Mouse (Mus musculus): ENCODE results near the gene Ssc5d. TPM values are rescaled to one million over a fixed set of nuclear protein-coding genes. Genes with fewer than 3 reads are reported as not detected.

Ssc5d gene
- polyA plus RNA-seq, 1 experiment from 2014 or later: 3.0 TPM

GRCm38 (mm10) chr7:4902404-4902803 lies 23.2 kb upstream of the Ssc5d start:
- Histone ChIP-seq H3K27ac (no peak overlapping the region), H3K36me3 (no peaks in the 10 kb centered on the region), H3K4me2 (replicated peaks) (no peak overlapping the region), H3K9me3 (peaks cover 4% of the 10 kb centered on the region; the same call in 1 of the 2 replicates), H3K4me1 (peaks cover 4% of the 10 kb centered on the region; the same call in 1 of the 2 replicates), H3K9ac (no peak overlapping the region), H3K4me3 (no peak overlapping the region), H3K27me3 (replicated peaks) (peaks cover 7% of the 10 kb centered on the region; the same call in 1 of the 2 replicates)
- ATAC-seq (ENCODE audit: low FRiP score, low read depth): no peak
- WGBS: 82% methylated on average over 9 of the region's 9 CpGs

GRCm38 (mm10) chr7:4906466-4906950 lies 19.1 kb upstream of the Ssc5d start, which contains the start of gene Gm36210:
Gene Gm36210 (minus strand): TSS chr7:4906516.
- 26% methylated on average over 10 of the region's 10 CpGs for WGBS
- no peak within 1 kb of the TSS; the same call in 1 of the 2 replicates for H3K9ac ChIP-seq

GRCm38 (mm10) chr7:4911561-4911960 lies 14.0 kb upstream of the Ssc5d start:
- peaks cover 6% of the 10 kb centered on the region; the same call in 1 of the 2 replicates for H3K4me1 ChIP-seq
- no peak overlapping the region for H3K27ac ChIP-seq
- H3K27me3 ChIP-seq (replicated peaks): no peaks in the 10 kb centered on the region
- no peak for ATAC-seq (ENCODE audit: low FRiP score, low read depth)
- H3K36me3 ChIP-seq: no peaks in the 10 kb centered on the region
- no peak overlapping the region for H3K4me3 ChIP-seq
- 48% methylated on average over 9 of the region's 9 CpGs for WGBS
- H3K9ac ChIP-seq: no peak overlapping the region
- H3K9me3 ChIP-seq: no peaks in the 10 kb centered on the region
- no peak overlapping the region for H3K4me2 ChIP-seq (replicated peaks)

More at GRCm38 (mm10) chr7:4906466-4906950, 19.1 kb upstream of the Ssc5d start, which contains the start of gene Gm36210:
- Histone ChIP-seq H3K4me3 (no peak within 1 kb of the TSS), H3K4me1 (no peaks in the 10 kb centered on the region), H3K36me3 (no peaks in the 10 kb centered on the region), H3K27me3 (replicated peaks) (no peaks in the 10 kb centered on the region), H3K9me3 (no peaks in the 10 kb centered on the region), H3K4me2 (replicated peaks) (no peak within 1 kb of the TSS), H3K27ac (no peak within 1 kb of the TSS)
- no peak for ATAC-seq (ENCODE audit: low FRiP score, low read depth)

GRCm38 (mm10) chr7:4912248-4912647 lies 13.3 kb upstream of the Ssc5d start:
- Histone ChIP-seq H3K27ac (no peak overlapping the region), H3K4me2 (replicated peaks) (no peak overlapping the region), H3K9ac (no peak overlapping the region), H3K9me3 (no peaks in the 10 kb centered on the region), H3K4me3 (no peak overlapping the region), H3K36me3 (no peaks in the 10 kb centered on the region), H3K27me3 (replicated peaks) (no peaks in the 10 kb centered on the region), H3K4me1 (peaks cover 13% of the 10 kb centered on the region)
- 62% methylated on average over 5 of the region's 5 CpGs for WGBS
- ATAC-seq (ENCODE audit: low FRiP score, low read depth): no peak

- ATAC-seq (ENCODE audit: low FRiP score, low read depth): peak; percentile 88
- Histone ChIP-seq H3K36me3 (peaks cover 27% of the 10 kb centered on the region), H3K9ac (peak within 1 kb of the TSS; percentile 81), H3K4me2 (replicated peaks) (peak within 1 kb of the TSS; percentile 73), H3K9me3 (no peaks in the 10 kb centered on the region), H3K4me3 (peak within 1 kb of the TSS; percentile 67), H3K27ac (peak within 1 kb of the TSS; percentile 95), H3K4me1 (peaks cover 13% of the 10 kb centered on the region), H3K27me3 (replicated peaks) (no peaks in the 10 kb centered on the region)
- under 1% methylated on average over 56 of the region's 56 CpGs for WGBS
These were observed 10.4 kb upstream of the Ssc5d start, which contains the start of gene Zfp628 for GRCm38 (mm10) chr7:4915007-4915665. Gene Zfp628 (plus strand): TSS chr7:4915217.

- peak overlapping the region; percentile 95 for H3K27ac ChIP-seq
- H3K27me3 ChIP-seq (replicated peaks): no peaks in the 10 kb centered on the region
- peak overlapping the region; percentile 67 for H3K4me3 ChIP-seq
- peak; percentile 71 for ATAC-seq (ENCODE audit: low FRiP score, low read depth)
- WGBS: 14% methylated on average over 14 of the region's 14 CpGs
- no peaks in the 10 kb centered on the region for H3K9me3 ChIP-seq
- peaks cover 17% of the 10 kb centered on the region for H3K4me1 ChIP-seq
- H3K4me2 ChIP-seq (replicated peaks): peak overlapping the region; percentile 73
- H3K36me3 ChIP-seq: peaks cover 34% of the 10 kb centered on the region
- peak overlapping the region; percentile 81 for H3K9ac ChIP-seq
These were observed 9.7 kb upstream of the Ssc5d start for GRCm38 (mm10) chr7:4915669-4916416.

- 95% methylated on average over 2 of the region's 2 CpGs for WGBS
- Histone ChIP-seq H3K4me2 (replicated peaks) (0 out of 2 replicates have a peak overlapping the region, but pooled peaks have one; percentile 1), H3K36me3 (peaks cover 39% of the 10 kb centered on the region), H3K4me1 (peaks cover 33% of the 10 kb centered on the region), H3K9ac (0 out of 2 replicates have a peak overlapping the region, but pooled peaks have one; percentile 13), H3K4me3 (no peak overlapping the region), H3K27ac (no peak overlapping the region), H3K27me3 (replicated peaks) (no peaks in the 10 kb centered on the region), H3K9me3 (no peaks in the 10 kb centered on the region)
- ATAC-seq (ENCODE audit: low FRiP score, low read depth): no peak
These were observed 8.1 kb upstream of the Ssc5d start for GRCm38 (mm10) chr7:4917494-4917893.

- H3K4me1 ChIP-seq: peaks cover 45% of the 10 kb centered on the region
These were observed 6.9 kb upstream of the Ssc5d start for GRCm38 (mm10) chr7:4918681-4919080.

GRCm38 (mm10) chr7:4919096-4919495 lies 6.5 kb upstream of the Ssc5d start:
- no peak for ATAC-seq (ENCODE audit: low FRiP score, low read depth)
- no peak overlapping the region for H3K9ac ChIP-seq

More at GRCm38 (mm10) chr7:4918681-4919080, 6.9 kb upstream of the Ssc5d start:
- Histone ChIP-seq H3K27ac (no peak overlapping the region), H3K9ac (no peak overlapping the region), H3K4me2 (replicated peaks) (no peak overlapping the region), H3K27me3 (replicated peaks) (no peaks in the 10 kb centered on the region), H3K36me3 (peaks cover 39% of the 10 kb centered on the region), H3K4me3 (no peak overlapping the region), H3K9me3 (no peaks in the 10 kb centered on the region)
- 94% methylated on average over 15 of the region's 15 CpGs for WGBS
- no peak for ATAC-seq (ENCODE audit: low FRiP score, low read depth)

GRCm38 (mm10) chr7:4919971-4920370 lies 5.6 kb upstream of the Ssc5d start:
- peak overlapping the region; percentile 17; the same call in 1 of the 2 replicates for H3K9ac ChIP-seq
- peaks cover 39% of the 10 kb centered on the region for H3K36me3 ChIP-seq
- no peak for ATAC-seq (ENCODE audit: low FRiP score, low read depth)
- H3K27me3 ChIP-seq (replicated peaks): no peaks in the 10 kb centered on the region
- WGBS: 85% methylated on average over 21 of the region's 21 CpGs
- H3K4me1 ChIP-seq: peaks cover 58% of the 10 kb centered on the region
- no peak overlapping the region for H3K27ac ChIP-seq
- H3K4me3 ChIP-seq: no peak overlapping the region
- H3K9me3 ChIP-seq: no peaks in the 10 kb centered on the region
- H3K4me2 ChIP-seq (replicated peaks): no peak overlapping the region

More at GRCm38 (mm10) chr7:4919096-4919495, 6.5 kb upstream of the Ssc5d start:
- no peaks in the 10 kb centered on the region for H3K9me3 ChIP-seq
- no peak overlapping the region for H3K4me3 ChIP-seq
- H3K4me2 ChIP-seq (replicated peaks): no peak overlapping the region
- no peak overlapping the region for H3K27ac ChIP-seq
- 86% methylated on average over 21 of the region's 21 CpGs for WGBS
- H3K36me3 ChIP-seq: peaks cover 39% of the 10 kb centered on the region
- peaks cover 49% of the 10 kb centered on the region for H3K4me1 ChIP-seq
- no peaks in the 10 kb centered on the region for H3K27me3 ChIP-seq (replicated peaks)

GRCm38 (mm10) chr7:4920496-4920895 lies 5.1 kb upstream of the Ssc5d start:
- 91% methylated on average over 19 of the region's 19 CpGs for WGBS
- peaks cover 63% of the 10 kb centered on the region for H3K4me1 ChIP-seq

More at GRCm38 (mm10) chr7:4920496-4920895, 5.1 kb upstream of the Ssc5d start:
- Histone ChIP-seq H3K4me2 (replicated peaks) (no peak overlapping the region), H3K4me3 (no peak overlapping the region), H3K36me3 (peaks cover 39% of the 10 kb centered on the region), H3K27ac (no peak overlapping the region), H3K9me3 (no peaks in the 10 kb centered on the region), H3K9ac (peak overlapping the region; percentile 17; the same call in 1 of the 2 replicates), H3K27me3 (replicated peaks) (no peaks in the 10 kb centered on the region)
- ATAC-seq (ENCODE audit: low FRiP score, low read depth): no peak
